ENCODE assay signal across 14 mouse cellular contexts in genomic region chr13:38258901-38259300, GRCm38 (mm10).
"Had no signal": no experiment of that assay in that cellular context is flagged by ENCODE, and none has a peak within 500 bp of the region (broad histone marks: within the 10 kb centered on the region; RNA-seq: fewer than 3 reads in every experiment).

No protein-coding gene starts in this region.

- H3K9ac ChIP-seq: lung, embryonic 15.5 days; midbrain, embryonic 13.5 days; midbrain, embryonic 15.5 days; neural tube, embryonic 12.5 days had no signal

- H3K9me3 ChIP-seq: lung, embryonic 15.5 days; midbrain, embryonic 13.5 days; midbrain, embryonic 15.5 days; neural tube, embryonic 12.5 days had no signal

- H3K4me3 ChIP-seq: lung, embryonic 15.5 days; megakaryocyte, embryonic 14.5 days; midbrain, embryonic 13.5 days; midbrain, embryonic 15.5 days; neural tube, embryonic 12.5 days had no signal

- H3K27me3 ChIP-seq: lung, embryonic 15.5 days; megakaryocyte, embryonic 14.5 days; midbrain, embryonic 13.5 days; midbrain, embryonic 15.5 days; neural tube, embryonic 12.5 days had no signal

- H3K36me3 ChIP-seq: lung, embryonic 15.5 days; midbrain, embryonic 13.5 days; midbrain, embryonic 15.5 days; neural tube, embryonic 12.5 days had no signal

- H3K4me2 ChIP-seq: lung, embryonic 15.5 days; midbrain, embryonic 11.5 days; midbrain, embryonic 13.5 days; midbrain, embryonic 15.5 days; neural tube, embryonic 12.5 days had no signal

- H3K4me1 ChIP-seq: megakaryocyte, embryonic 14.5 days; midbrain, embryonic 13.5 days; midbrain, embryonic 15.5 days; neural tube, embryonic 12.5 days had no signal

- DNase-seq: lung, adult 2 months; lung, postnatal 14 days; lung, postnatal 36 days; right cerebral cortex, postnatal 14 days; thymus, adult 18-20 months; thymus, postnatal 14 days; thymus, postnatal 36 days had no signal

- H3K27ac ChIP-seq: lung, embryonic 15.5 days; macrophage; midbrain, embryonic 13.5 days; midbrain, embryonic 15.5 days; neural tube, embryonic 12.5 days had no signal
